Mouse (Mus musculus) CH12.LX (cell line): ENCODE measurements at regions not wholly inside any gene's neighbourhood (a gene's known extent, or its start where the extent isn't known, plus 50 kb on each side); places are given as distances from the start of the nearest gene placed in this dataset.

ENCODE experiments used
- DNase-seq: peaks from one replicate; pipeline ENCODE4 v3.0.0-alpha.2; 2013; ENCODE audit errors: extremely low read depth
- H3K27ac ChIP-seq: 2 replicates; pipeline ENCODE4 v1.5.1; 2012; ENCODE audit warnings: low read depth, mild to moderate bottlenecking, control low read depth, moderate library complexity; ENCODE audit not compliant: insufficient read depth
- H3K27me3 ChIP-seq: replicated peaks from 2 replicates; pipeline ENCODE3; 2012; ENCODE audit warnings: inconsistent platforms
- H3K36me3 ChIP-seq, 2 experiments: replicated peaks in 1 of 2; 2 replicates each; pipeline versions ENCODE3 to v1.6.1; 2012; ENCODE audit warnings: inconsistent platforms in 1 of 2, low read length in 1 of 2, mild to moderate bottlenecking in 1 of 2, mixed read lengths in 1 of 2, moderate library complexity in 1 of 2; ENCODE audit not compliant: control insufficient read depth in 1 of 2, insufficient read depth in 1 of 2
- H3K4me1 ChIP-seq, 2 experiments: 2 replicates each; pipeline ENCODE4 v1.6.1; 2012; ENCODE audit warnings: inconsistent platforms in 1 of 2, moderate library complexity in 1 of 2; ENCODE audit not compliant: insufficient read depth in 2 of 2, control insufficient read depth in 1 of 2
- H3K4me2 ChIP-seq: 2 replicates; pipeline ENCODE4 v1.6.1; 2012; ENCODE audit warnings: low read depth, mild to moderate bottlenecking, control low read depth; ENCODE audit not compliant: poor library complexity, insufficient read depth, severe bottlenecking
- H3K4me3 ChIP-seq, 3 experiments: fragments of 150-350 bp in 1 of 3; sonication (generic) in 1 of 3; replicated peaks in 1 of 3; 2 replicates each; pipeline versions ENCODE3 to v1.5.1; 2011 to 2012; ENCODE audit warnings: low read depth in 2 of 3, low read length in 2 of 3, mild to moderate bottlenecking in 2 of 3, moderate library complexity in 2 of 3, control low read depth in 1 of 3, improper control_type of control experiment in 1 of 3, inconsistent platforms in 1 of 3, mixed read lengths in 1 of 3; ENCODE audit not compliant: poor library complexity in 1 of 3
- H3K79me2 ChIP-seq: replicated peaks from 2 replicates; pipeline ENCODE4 v1.6.1; 2012; ENCODE audit warnings: mild to moderate bottlenecking, moderate library complexity; ENCODE audit not compliant: control insufficient read depth, poor library complexity, insufficient read depth, severe bottlenecking; ENCODE audit errors: extremely low read depth
- H3K9ac ChIP-seq: 2 replicates; pipeline ENCODE4 v1.6.1; 2012; ENCODE audit warnings: low read depth, mild to moderate bottlenecking, control low read depth, moderate library complexity; ENCODE audit not compliant: insufficient read depth
- H3K9me3 ChIP-seq: replicated peaks from 2 replicates; pipeline ENCODE3; 2012; ENCODE audit warnings: low read length, inconsistent platforms, mixed read lengths
- CHD2 ChIP-seq: IDR thresholded peaks from 2 replicates; pipeline ENCODE4 v1.6.1; 2011; ENCODE audit warnings: low read length, improper control_type of control experiment
- CTCF ChIP-seq, 2 experiments: IDR thresholded peaks in 1 of 2; conservative IDR thresholded peaks in 1 of 2; 2 replicates each; pipeline ENCODE4 v1.5.1; 2011 to 2012; ENCODE audit warnings: low read depth in 2 of 2, low read length in 2 of 2, improper control_type of control experiment in 1 of 2, inconsistent platforms in 1 of 2, mild to moderate bottlenecking in 1 of 2, moderate library complexity in 1 of 2
- E2F4 ChIP-seq: IDR thresholded peaks from 2 replicates; pipeline ENCODE4 v1.6.1; 2011; ENCODE audit warnings: low read depth, low read length, improper control_type of control experiment; ENCODE audit not compliant: insufficient replicate concordance
- ETS1 ChIP-seq: conservative IDR thresholded peaks from 2 replicates; pipeline ENCODE4 v1.6.1; 2012; ENCODE audit warnings: low read depth, mild to moderate bottlenecking, inconsistent platforms, low read length, improper control_type of control experiment, moderate library complexity
- GABPA ChIP-seq: IDR thresholded peaks from 2 replicates; pipeline ENCODE4 v1.6.1; 2012; ENCODE audit warnings: low read depth, low read length, improper control_type of control experiment, inconsistent platforms; ENCODE audit not compliant: insufficient replicate concordance
- HCFC1 ChIP-seq: IDR thresholded peaks from 2 replicates; pipeline ENCODE4 v1.6.1; 2012; ENCODE audit warnings: low read depth, mild to moderate bottlenecking, inconsistent platforms, low read length, improper control_type of control experiment
- IRF4 ChIP-seq: IDR thresholded peaks from 2 replicates; pipeline ENCODE4 v1.6.1; 2014; ENCODE audit warnings: low read depth, mild to moderate bottlenecking, inconsistent platforms, low read length, improper control_type of control experiment
- JUN ChIP-seq: IDR thresholded peaks from 2 replicates; pipeline ENCODE4 v1.6.1; 2011; ENCODE audit warnings: low read depth, mild to moderate bottlenecking, low read length, improper control_type of control experiment, moderate library complexity; ENCODE audit not compliant: insufficient read depth
- JUND ChIP-seq: conservative IDR thresholded peaks from 2 replicates; pipeline ENCODE4 v1.6.1; 2011; ENCODE audit warnings: low read depth, low read length, improper control_type of control experiment
- MAX ChIP-seq: IDR thresholded peaks from 2 replicates; pipeline ENCODE4 v1.6.1; 2011; ENCODE audit warnings: low read length, improper control_type of control experiment
- MAZ ChIP-seq: IDR thresholded peaks from 2 replicates; pipeline ENCODE4 v1.6.1; 2012; ENCODE audit warnings: low read depth, mild to moderate bottlenecking, inconsistent platforms, low read length, improper control_type of control experiment, moderate library complexity
- MEF2A ChIP-seq: IDR thresholded peaks from 2 replicates; pipeline ENCODE4 v1.6.1; 2014; ENCODE audit warnings: low read depth, mild to moderate bottlenecking, inconsistent platforms, low read length, improper control_type of control experiment, borderline replicate concordance
- MXI1 ChIP-seq: IDR thresholded peaks from 2 replicates; pipeline ENCODE4 v1.6.1; 2011; ENCODE audit warnings: mild to moderate bottlenecking, low read depth, low read length, improper control_type of control experiment
- NRF1 ChIP-seq: IDR thresholded peaks from 2 replicates; pipeline ENCODE4 v1.6.1; 2014; ENCODE audit warnings: low read depth, mild to moderate bottlenecking, inconsistent platforms, low read length, improper control_type of control experiment, moderate library complexity
- POLR2A ChIP-seq: IDR thresholded peaks from 2 replicates; pipeline ENCODE4 v1.6.1; 2011; ENCODE audit warnings: low read depth, mild to moderate bottlenecking, improper control_type of control experiment, low read length
- RAD21 ChIP-seq: IDR thresholded peaks from 2 replicates; pipeline ENCODE4 v1.6.1; 2011; ENCODE audit warnings: low read depth, mild to moderate bottlenecking, low read length, improper control_type of control experiment, moderate library complexity
- RCOR1 ChIP-seq: conservative IDR thresholded peaks from 2 replicates; pipeline ENCODE4 v1.6.1; 2012; ENCODE audit warnings: low read depth, mild to moderate bottlenecking, inconsistent platforms, low read length, improper control_type of control experiment
- SIN3A ChIP-seq: IDR thresholded peaks from 2 replicates; pipeline ENCODE4 v1.6.1; 2012; ENCODE audit warnings: low read length, improper control_type of control experiment, inconsistent platforms
- TBP ChIP-seq: conservative IDR thresholded peaks from 2 replicates; pipeline ENCODE4 v1.6.1; 2011; ENCODE audit warnings: low read depth, low read length, improper control_type of control experiment
- TCF12 ChIP-seq: IDR thresholded peaks from 2 replicates; pipeline ENCODE4 v1.6.1; 2014; ENCODE audit warnings: low read depth, mild to moderate bottlenecking, inconsistent platforms, low read length, improper control_type of control experiment
- UBTF ChIP-seq: IDR thresholded peaks from 2 replicates; pipeline ENCODE4 v1.6.1; 2012; ENCODE audit warnings: low read depth, mild to moderate bottlenecking, inconsistent platforms, low read length, improper control_type of control experiment, moderate library complexity
- ZC3H11A ChIP-seq: IDR thresholded peaks from 2 replicates; pipeline ENCODE4 v1.6.1; 2012; ENCODE audit warnings: low read depth, mild to moderate bottlenecking, inconsistent platforms, low read length, improper control_type of control experiment
- ZMIZ1 ChIP-seq: IDR thresholded peaks from 2 replicates; pipeline ENCODE4 v1.6.1; 2012; ENCODE audit warnings: low read depth, mild to moderate bottlenecking, inconsistent platforms, low read length, improper control_type of control experiment
- ZNF384 ChIP-seq: IDR thresholded peaks from 2 replicates; pipeline ENCODE4 v1.6.1; 2012; ENCODE audit warnings: low read depth, low read length, improper control_type of control experiment, inconsistent platforms
- dilution Hi-C: fragments of 300-500 bp; cut with MboI; formaldehyde crosslinking; loops from 2 replicates; pipeline ENCODE4 v1.14.3; 2020; ENCODE audit warnings: low sequenced_read_pairs; ENCODE audit not compliant: extremely low pct_unique_long_range_greater_than_20kb, extremely low pct_ligation_motif_present
- in situ Hi-C: fragments of 300-500 bp; cut with MboI; formaldehyde crosslinking; loops from 3 replicates; pipeline ENCODE4 v1.14.3; 2019; ENCODE audit warnings: low sequenced_read_pairs, low pct_ligation_motif_present, low pct_unique_long_range_greater_than_20kb, mixed read lengths

- Histone ChIP-seq H3K9ac (no peak overlapping the region), H3K9me3 (peaks cover 6% of the 10 kb centered on the region), H3K79me2 (no peaks in the 10 kb centered on the region), H3K27me3 (no peaks in the 10 kb centered on the region), H3K4me3 (no peak overlapping the region), H3K4me1 (no peaks in the 10 kb centered on the region), H3K36me3 (no peaks in the 10 kb centered on the region), H3K4me2 (no peak overlapping the region), H3K27ac (no peak overlapping the region)
- in situ Hi-C loops, result no loop called here
- dilution Hi-C loops, result no loop called here
- TF ChIP-seq TBP (no peak), JUN (no peak), RAD21 (no peak), JUND (no peak), MAX (no peak), CHD2 (no peak)
- DNase-seq, result no peak
These were observed 333.7 kb upstream of the Tusc1 start for GRCm38 (mm10) chr4:93669050-93669449.

GRCm38 (mm10) chr4:93664293-93664692 lies 329.0 kb upstream of the Tusc1 start:
- in situ Hi-C loops, result no loop called here
- Histone ChIP-seq H3K9me3 (peaks cover 6% of the 10 kb centered on the region), H3K79me2 (no peaks in the 10 kb centered on the region), H3K4me2 (no peak overlapping the region), H3K4me1 (no peaks in the 10 kb centered on the region), H3K9ac (no peak overlapping the region), H3K27ac (no peak overlapping the region), H3K36me3 (no peaks in the 10 kb centered on the region), H3K27me3 (no peaks in the 10 kb centered on the region), H3K4me3 (no peak overlapping the region)
- dilution Hi-C loops, result no loop called here
- TF ChIP-seq TCF12, result no peak
- no peak for TF ChIP-seq POLR2A
- TF ChIP-seq TBP, result no peak
- no peak for DNase-seq

- Histone ChIP-seq H3K4me1 (no peaks in the 10 kb centered on the region), H3K4me3 (no peak overlapping the region), H3K9ac (no peak overlapping the region), H3K27ac (no peak overlapping the region), H3K36me3 (no peaks in the 10 kb centered on the region), H3K9me3 (peaks cover 13% of the 10 kb centered on the region), H3K4me2 (no peak overlapping the region), H3K27me3 (no peaks in the 10 kb centered on the region), H3K79me2 (no peaks in the 10 kb centered on the region)
- in situ Hi-C loops (no loop called here), dilution Hi-C loops (no loop called here)
- no peak for DNase-seq
- no peak for TF ChIP-seq ZC3H11A
- no peak for TF ChIP-seq HCFC1
- TF ChIP-seq ZMIZ1, result no peak
- no peak for TF ChIP-seq JUN
- TF ChIP-seq MAZ, result no peak
- no peak for TF ChIP-seq IRF4
- TF ChIP-seq CHD2, result no peak
- no peak for TF ChIP-seq RCOR1
- TF ChIP-seq GABPA, result no peak
- no peak for TF ChIP-seq ZNF384
- TF ChIP-seq UBTF, result no peak
- TF ChIP-seq MXI1, result no peak
- no peak for TF ChIP-seq SIN3A
- no peak for TF ChIP-seq NRF1
- no peak for TF ChIP-seq MEF2A
- TF ChIP-seq E2F4, result no peak
- TF ChIP-seq ETS1, result no peak
- no peak for TF ChIP-seq CTCF (conservative IDR thresholded peaks at IDR 0.05 in 1 of 2, IDR thresholded peaks at IDR 0.05 in 1 of 2; ENCODE audit: low read depth in 2 of 2, low read length in 2 of 2)
These were observed 302.9 kb upstream of the Tusc1 start for GRCm38 (mm10) chr4:93638207-93638606.
